Mouse (Mus musculus) left cerebral cortex, adult 9 months (tissue): ENCODE data around the gene Npnt.

ENCODE experiments used
- DNase-seq, 2 experiments: peaks; one replicate each; pipeline ENCODE4 v3.0.0; 2022; ENCODE audit warnings: low spot score in 2 of 2

Gene Npnt

GRCm38 (mm10) chr3:132939006-132939405, 11.1 kb downstream of the Npnt start:
- DNase-seq = no peak

DNA sequence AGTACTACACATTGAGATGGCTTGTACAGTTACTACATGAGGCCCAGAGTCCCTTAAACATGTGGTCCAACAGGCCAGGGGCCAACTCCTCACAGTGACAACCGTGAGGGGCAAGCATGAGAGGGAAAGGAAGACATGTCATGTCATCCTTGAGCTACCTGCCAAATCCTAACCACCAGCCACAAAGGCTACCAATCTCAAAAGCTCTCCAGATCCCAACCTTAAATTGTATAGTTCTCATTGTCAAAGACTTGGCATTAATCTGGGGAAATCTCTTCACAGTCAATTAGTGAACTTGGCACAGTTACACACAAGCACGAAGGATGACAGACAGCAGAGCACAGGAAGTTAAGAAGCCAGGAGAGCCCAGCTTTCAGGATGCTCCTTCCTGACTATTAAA, 15.4 kb downstream of the Npnt start:
- no peak for DNase-seq

DNA sequence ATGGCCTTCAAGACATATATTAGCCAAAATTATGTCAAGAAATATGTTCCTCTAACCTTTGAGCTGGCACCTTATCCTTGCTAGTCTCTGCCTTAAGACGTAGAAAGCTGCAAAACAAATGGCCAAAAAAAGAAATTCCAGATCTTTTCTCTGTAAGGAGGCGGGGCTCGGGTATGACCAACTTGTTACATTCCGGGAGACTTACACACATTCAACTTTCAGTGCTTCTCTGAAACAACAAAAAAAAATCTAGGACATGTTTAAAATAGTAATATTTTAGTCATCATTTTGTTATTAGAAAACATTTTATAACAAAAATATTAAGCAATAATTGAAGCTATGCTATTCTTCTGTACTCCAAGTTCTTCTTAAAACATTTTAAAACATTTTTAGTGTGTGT, 18.6 kb downstream of the Npnt start:
- DNase-seq = no peak

- DNase-seq = no peak
Observed at GRCm38 (mm10) chr3:132929866-132930265, 20.2 kb downstream of the Npnt start.

GRCm38 (mm10) chr3:132928186-132928585, 21.9 kb downstream of the Npnt start:
- DNase-seq = no peak

DNA sequence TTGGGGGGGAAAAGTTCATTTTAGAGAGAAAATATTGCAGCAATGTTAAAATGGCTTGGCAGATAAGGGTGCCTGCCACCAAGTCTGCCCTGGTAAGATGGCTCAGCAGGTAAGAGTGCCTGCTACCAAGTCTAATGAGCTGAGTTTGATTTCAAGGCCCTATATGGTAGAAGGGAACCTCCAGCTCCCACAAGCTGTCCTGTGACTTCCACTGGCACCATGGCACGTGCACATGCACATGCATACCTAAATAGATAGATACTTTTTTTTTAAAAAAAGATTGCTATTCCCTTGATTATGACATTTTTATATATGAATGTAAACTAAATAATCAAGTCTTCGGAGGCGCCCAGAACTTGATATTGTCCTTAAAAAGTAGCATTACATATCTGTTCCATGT, 30.3 kb downstream of the Npnt start:
- DNase-seq = no peak

GRCm38 (mm10) chr3:132919240-132919639, 30.9 kb downstream of the Npnt start:
- DNase-seq = no peak

DNA sequence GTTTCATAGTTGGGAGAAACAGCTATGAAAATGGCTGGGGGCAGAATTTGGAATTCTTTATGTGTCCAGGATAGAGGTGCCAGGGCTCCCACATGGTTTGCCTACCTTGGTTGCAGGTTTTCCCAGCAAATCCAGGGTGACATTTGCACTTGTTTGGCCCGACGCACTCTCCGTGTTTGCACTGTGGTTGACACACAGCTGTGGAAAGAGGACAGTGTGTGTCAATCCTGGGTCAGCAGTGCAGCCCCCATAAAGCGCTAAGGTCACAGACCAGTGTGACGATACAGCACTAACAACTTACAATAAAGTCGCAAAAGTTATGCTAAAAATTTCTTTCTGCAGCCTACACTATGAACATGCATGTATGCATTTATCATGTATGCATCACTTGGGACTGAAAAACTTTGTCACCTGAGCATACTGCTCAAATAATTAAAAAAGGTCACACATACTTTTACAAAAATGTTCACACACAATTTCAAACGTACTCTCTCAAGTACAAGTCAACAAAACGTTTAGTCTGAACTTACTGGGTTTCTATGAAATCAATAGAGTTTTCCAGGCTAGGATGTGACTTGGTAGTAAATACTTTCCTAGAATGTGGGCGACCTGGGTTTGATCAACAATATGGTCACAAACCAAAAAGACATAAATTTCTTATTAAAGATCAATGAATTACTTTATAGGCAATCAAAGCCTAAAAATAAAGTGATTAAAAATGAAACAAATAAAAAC, 32.6 kb downstream of the Npnt start:
- DNase-seq = no peak

DNA sequence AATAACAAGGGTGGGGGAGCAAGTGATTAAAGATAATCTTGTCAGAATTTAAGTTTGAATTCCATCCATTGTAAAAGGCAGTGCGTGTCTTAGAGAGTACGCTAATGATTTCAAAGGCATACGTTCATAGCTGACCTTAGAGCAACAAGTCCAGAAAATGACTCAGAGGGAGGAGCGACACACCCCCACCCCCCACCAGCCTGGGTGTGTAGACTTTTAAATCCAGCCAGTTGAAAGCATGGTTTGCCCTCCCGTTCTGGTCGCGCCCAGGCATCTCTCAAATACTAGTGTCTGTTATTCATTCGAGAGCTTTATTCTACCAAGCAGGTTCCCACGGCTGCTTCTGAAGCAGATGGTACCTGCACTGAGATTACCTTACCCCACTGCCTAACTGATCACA, 34.4 kb downstream of the Npnt start:
- DNase-seq = no peak

DNA sequence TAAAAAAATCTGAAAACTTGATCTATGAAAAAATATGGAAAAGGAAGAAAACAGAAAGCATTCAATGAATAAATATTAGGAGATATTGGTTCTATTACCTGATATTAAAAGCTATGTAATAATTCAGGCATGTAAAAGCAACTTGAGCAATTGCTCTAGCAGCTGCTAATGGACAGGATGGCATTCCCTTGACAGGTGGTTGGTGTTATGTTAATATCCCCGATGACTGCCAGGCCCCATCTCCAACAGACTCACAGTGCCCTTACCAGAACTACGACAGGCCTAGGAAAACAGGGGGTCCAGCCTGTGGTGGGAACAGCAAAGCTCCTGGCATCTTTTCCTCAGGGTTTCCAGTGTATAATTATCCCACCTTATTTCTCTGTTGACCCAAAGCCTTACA, 37.7 kb downstream of the Npnt start:
- DNase-seq = no peak

- DNase-seq = no peak
Observed at GRCm38 (mm10) chr3:132911716-132912115, 38.4 kb downstream of the Npnt start.

DNA sequence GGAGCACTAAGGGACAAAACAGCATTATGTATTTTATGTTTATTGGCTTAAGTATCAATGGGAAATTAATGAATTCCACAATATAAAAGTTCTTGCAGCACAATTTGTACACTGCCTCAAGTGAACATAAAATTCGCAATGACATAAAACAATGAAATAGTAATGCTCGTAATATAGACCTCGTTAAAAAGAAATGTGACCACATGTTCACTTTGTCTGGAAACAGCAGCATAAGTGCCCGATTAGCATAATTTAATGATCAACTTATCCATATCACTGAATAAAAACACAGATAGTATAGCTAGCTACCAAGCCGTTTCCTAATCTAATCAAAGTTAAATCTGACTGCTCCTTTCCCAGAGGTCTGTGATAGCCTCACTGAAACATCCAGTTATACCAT, 39.4 kb downstream of the Npnt start:
- DNase-seq = no peak

DNA sequence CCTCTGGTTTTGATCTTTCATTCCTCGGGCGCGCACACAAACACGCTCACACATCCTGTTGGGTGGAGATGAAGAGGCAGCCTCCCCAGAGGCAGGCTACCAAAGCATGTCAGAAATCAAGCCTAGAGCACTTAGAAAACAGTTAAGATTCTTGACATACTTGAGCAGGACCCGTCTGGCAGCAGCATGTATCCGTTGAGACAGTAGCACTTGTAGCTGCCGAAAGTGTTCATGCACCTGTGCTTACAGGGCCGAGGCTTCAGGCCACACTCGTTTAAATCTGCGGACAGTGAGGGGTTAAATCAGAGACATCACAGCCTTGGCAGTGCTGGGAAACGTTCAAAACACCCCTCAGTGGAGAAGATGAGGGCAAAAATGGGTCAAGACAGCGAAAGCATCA, 40.4 kb downstream of the Npnt start:
- DNase-seq = no peak

- no peak for DNase-seq
Observed at GRCm38 (mm10) chr3:132907506-132908203, 42.4 kb downstream of the Npnt start.

DNA sequence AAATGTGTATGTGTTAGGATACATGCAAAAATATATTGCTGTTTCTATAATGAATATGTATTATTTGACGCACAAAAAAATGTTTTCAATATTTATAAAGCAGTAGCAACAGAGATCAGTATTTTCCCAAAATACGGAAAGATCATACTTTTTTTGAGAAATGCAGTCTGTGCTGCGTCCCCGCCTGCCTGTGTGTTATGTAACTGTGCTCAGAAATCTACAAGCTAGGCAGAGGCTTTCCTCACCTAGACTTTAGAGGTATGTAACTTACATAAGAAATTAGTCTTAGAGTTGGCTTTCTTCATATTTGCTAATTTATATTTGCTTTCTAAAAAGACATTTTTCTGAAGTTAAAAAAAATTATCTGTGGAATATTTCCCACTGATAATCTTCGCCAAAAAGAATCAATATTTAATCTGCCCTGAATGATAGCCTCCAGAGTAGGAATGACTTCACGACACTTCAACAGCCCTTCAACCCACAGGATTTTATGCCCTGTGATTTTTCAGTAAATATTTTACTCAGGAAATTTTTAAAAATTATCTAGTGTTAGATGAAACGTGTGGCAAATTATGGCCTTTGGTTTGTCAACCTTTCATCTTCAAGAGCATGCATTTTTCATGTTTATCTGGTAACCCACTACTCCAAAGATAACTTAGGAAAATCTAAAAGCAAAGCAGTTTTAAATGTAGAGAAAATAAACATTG, 44.7 kb downstream of the Npnt start:
- peak in 1 of 2 experiments; percentile 35 for DNase-seq

DNA sequence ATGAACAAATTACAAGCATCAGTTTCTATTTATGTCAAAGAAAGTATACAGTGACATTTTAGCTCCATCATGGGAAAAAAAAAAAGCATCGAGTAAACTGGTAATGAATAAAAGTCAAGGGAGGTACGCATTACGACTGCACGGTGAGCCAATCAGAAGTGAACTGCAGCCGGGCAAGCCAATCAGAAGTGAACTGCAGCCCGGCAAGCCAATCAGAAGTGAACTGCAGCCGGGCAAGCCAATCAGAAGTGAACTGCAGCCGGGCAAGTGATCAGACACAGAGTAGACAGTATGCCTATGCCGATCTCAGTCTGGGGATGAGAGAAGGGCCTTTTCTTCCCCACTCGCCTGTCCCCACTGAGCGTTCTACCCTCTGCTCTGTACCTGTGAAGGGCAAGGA, 46.7 kb downstream of the Npnt start:
- no peak for DNase-seq

DNA sequence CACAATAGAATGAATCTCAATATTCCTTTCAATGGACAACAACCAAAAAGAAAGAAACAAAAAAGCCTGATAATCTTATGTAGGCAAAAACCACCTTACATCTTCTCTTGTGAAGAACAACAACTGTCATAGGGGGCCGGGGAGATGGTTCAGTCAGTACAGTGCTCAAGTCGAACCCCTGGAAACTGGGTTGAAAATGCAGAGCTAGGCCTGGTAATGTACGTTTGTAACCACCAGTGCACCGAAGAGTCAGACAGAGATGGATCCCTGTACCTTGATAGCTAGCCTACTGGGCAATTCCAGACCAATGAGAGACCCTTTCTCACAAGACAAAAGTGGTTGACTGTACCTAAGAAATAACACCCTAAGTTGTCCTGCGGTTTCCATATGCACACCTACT, 47.2 kb downstream of the Npnt start:
- DNase-seq = no peak

GRCm38 (mm10) chr3:132902206-132902605, 47.9 kb downstream of the Npnt start:
- no peak for DNase-seq

DNA sequence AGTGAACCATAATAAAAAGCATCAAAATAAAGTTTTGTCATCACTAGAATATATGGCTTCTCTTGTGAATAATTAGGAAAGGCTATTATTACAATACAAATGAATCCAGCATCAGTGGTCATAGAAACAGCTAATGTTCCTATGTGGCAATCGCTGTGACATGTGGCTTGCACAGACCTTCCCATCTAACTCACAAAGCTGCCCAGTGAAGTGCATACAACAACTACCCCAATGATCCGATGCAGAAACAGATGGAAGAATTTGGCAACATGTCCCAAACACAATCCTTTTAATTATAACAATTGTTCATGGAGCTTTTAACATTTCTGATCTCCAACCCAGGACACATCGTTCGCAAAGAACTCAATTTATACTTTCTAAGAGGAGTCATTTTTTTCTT, 52.2 kb downstream of the Npnt start:
- DNase-seq = no peak

DNA sequence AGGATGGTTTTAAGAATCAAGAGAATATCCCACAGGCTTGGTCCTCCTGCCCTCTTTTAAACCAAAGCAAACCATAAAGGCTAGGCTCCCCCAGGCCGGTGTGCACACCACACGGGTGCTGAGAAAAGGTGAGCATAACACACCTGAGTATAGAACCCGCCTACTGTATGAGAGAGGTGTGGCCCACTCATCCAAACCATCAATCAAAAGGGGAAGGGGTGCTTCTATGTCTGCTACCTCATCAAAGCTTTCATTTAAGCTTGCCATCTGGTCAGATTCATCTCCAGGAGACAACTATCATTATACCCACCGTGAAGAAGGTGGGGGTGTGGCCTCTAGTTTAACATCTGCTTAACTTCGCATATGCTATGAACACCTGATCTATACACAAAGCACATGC, 52.7 kb downstream of the Npnt start:
- no peak for DNase-seq

- no peak for DNase-seq
Observed at GRCm38 (mm10) chr3:132894086-132894485, 56.0 kb downstream of the Npnt start.

GRCm38 (mm10) chr3:132893676-132894075, 56.4 kb downstream of the Npnt start:
- DNase-seq = no peak

DNA sequence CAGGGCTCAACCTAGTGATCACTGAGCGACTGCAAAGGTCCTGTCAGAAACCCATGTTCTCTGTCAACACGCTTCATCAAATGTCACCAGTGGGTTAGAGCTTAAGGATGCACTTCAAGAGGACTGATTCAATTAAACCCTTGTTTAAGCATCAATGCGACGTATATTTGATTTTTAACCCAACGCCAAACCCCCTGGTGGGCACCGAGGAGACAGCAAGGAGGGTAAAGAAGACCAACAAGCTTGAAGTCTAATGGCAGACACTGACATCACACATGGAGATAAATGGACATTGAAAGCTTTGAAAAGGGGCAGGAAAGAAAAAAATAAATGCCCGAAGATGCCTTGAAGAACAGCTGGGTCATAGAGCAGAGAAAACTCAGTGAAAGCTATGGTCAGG, 57.0 kb downstream of the Npnt start:
- DNase-seq = no peak
